Mouse (Mus musculus): ENCODE results near the gene Rpgr.

GRCm38 (mm10) chrX:10105475-10105874 lies 111.2 kb downstream of the Rpgr start:
- TF ChIP-seq ZNF384 (IDR thresholded peaks at IDR 0.05; ENCODE audit: low read depth, low read length) (no peak), CTCF (IDR thresholded peaks at IDR 0.05 in 2 of 3, conservative IDR thresholded peaks at IDR 0.05 in 1 of 3; ENCODE audit: control insufficient read depth in 1 of 3, insufficient read depth in 1 of 3, low read depth in 2 of 3, low read length in 3 of 3, poor library complexity in 1 of 3, severe bottlenecking in 1 of 3) (no peak), KAT2A (conservative IDR thresholded peaks at IDR 0.05; ENCODE audit: low read depth, low read length) (no peak), POLR2A (IDR thresholded peaks at IDR 0.05; ENCODE audit: control insufficient read depth in 1 of 2, insufficient read depth in 1 of 2, low read depth in 1 of 2, low read length in 2 of 2, poor library complexity in 1 of 2) (no peak), RAD21 (IDR thresholded peaks at IDR 0.05; ENCODE audit: low read depth, low read length) (no peak), E2F4 (IDR thresholded peaks at IDR 0.05; ENCODE audit: borderline replicate concordance, low read depth, low read length) (no peak), ZKSCAN1 (IDR thresholded peaks at IDR 0.05; ENCODE audit: low read depth, low read length) (no peak), RCOR1 (IDR thresholded peaks at IDR 0.05; ENCODE audit: low read depth, low read length) (no peak), ZC3H11A (IDR thresholded peaks at IDR 0.05; ENCODE audit: low read depth, low read length) (no peak), EP300 (IDR thresholded peaks at IDR 0.05; ENCODE audit: low read depth in 1 of 2, low read length in 2 of 2) (no peak), USF1 (IDR thresholded peaks at IDR 0.05; ENCODE audit: low read depth, low read length) (no peak), UBTF (IDR thresholded peaks at IDR 0.05; ENCODE audit: borderline replicate concordance, insufficient read depth, low read depth, low read length) (no peak), TCF12 (IDR thresholded peaks at IDR 0.05; ENCODE audit: low read depth, low read length) (no peak), ETS1 (IDR thresholded peaks at IDR 0.05; ENCODE audit: low read depth, low read length) (no peak)

Data from MEL (cell line).